Mouse (Mus musculus) small intestine, adult 2 months (tissue): ENCODE data around the gene Adgrf3.
A peak's percentile ranks its signal among the peaks of the same experiment; 100 is the strongest.

Experiments
- CTCF ChIP-seq: fragments of 200-500 bp; IDR thresholded peaks from 2 replicates; pipeline ENCODE4 v1.5.1; 2012; ENCODE audit warnings: low read depth, mild to moderate bottlenecking, control low read depth, inconsistent platforms, low read length, moderate library complexity, mixed read lengths; ENCODE audit not compliant: insufficient replicate concordance, insufficient read length; ENCODE audit errors: extremely low read depth
- POLR2A ChIP-seq: fragments of 200-500 bp; IDR thresholded peaks from 2 replicates; pipeline ENCODE4 v1.6.1; 2012; ENCODE audit warnings: low read depth, mild to moderate bottlenecking, control low read depth, inconsistent platforms, low read length, moderate library complexity

DNA sequence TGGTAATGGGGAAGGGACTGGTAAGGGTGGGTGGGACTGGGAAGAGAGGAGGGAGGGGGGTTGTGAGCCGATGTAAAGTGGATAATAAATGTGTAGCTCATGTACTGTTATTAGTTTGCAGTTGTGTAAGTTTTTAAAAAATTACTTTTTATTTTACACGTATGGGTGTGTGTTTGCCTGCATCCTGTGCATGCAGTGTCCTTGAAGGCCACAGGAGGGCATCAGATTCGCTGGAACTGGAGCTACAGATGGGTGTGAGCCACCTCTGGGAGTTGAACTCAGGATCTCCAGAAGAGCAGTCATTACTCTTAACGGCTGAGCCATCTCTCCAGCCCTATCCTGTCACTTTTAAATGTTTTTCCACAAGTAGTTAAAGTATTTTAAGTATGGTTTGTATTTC lies 25.4 kb upstream of the Adgrf3 start:
- TF ChIP-seq POLR2A (no peak), CTCF (peak; percentile 60; the same call in 1 of the 2 replicates)
